Mouse (Mus musculus) neural tube, embryonic 13.5 days (tissue): ENCODE data around the gene Gm10663. TPM values are rescaled to one million over a fixed set of nuclear protein-coding genes. Genes with fewer than 3 reads are reported as not detected.
A peak's percentile ranks its signal among the peaks of the same experiment; 100 is the strongest.

Experiments used
- ATAC-seq: fragments of 200-750 bp; cut with Nextera tagmentation; 2 replicates; pipeline ENCODE4 v1.8.0; 2017; ENCODE audit warnings: low read depth, mild to moderate bottlenecking, moderate TSS enrichment, moderate library complexity
- H3K27ac ChIP-seq: fragments of 300-500 bp; sonication (generic); replicated peaks from 2 replicates; pipeline ENCODE4 v1.5.1; 2015; ENCODE audit warnings: moderate library complexity, mild to moderate bottlenecking, inconsistent platforms
- H3K27me3 ChIP-seq: fragments of 300-500 bp; sonication (generic); 2 replicates; pipeline ENCODE4 v1.6.1; 2015; ENCODE audit warnings: mild to moderate bottlenecking, inconsistent platforms
- H3K36me3 ChIP-seq: fragments of 300-500 bp; sonication (generic); 2 replicates; pipeline ENCODE4 v1.6.1; 2015; ENCODE audit warnings: mild to moderate bottlenecking, inconsistent platforms
- H3K4me1 ChIP-seq: fragments of 300-500 bp; sonication (generic); replicated peaks from 2 replicates; pipeline ENCODE4 v1.6.1; 2015; ENCODE audit warnings: inconsistent platforms
- H3K4me2 ChIP-seq: fragments of 300-500 bp; sonication (generic); 2 replicates; pipeline ENCODE4 v1.6.1; 2015; ENCODE audit warnings: inconsistent platforms, mild to moderate bottlenecking, moderate library complexity
- H3K4me3 ChIP-seq: fragments of 300-500 bp; sonication (generic); 2 replicates; pipeline ENCODE4 v1.5.1; 2015; ENCODE audit warnings: mild to moderate bottlenecking, inconsistent platforms
- H3K9ac ChIP-seq: fragments of 300-500 bp; sonication (generic); 2 replicates; pipeline ENCODE4 v1.6.1; 2015; ENCODE audit warnings: moderate library complexity, mild to moderate bottlenecking, inconsistent platforms
- H3K9me3 ChIP-seq: fragments of 300-500 bp; sonication (generic); 2 replicates; pipeline ENCODE4 v1.6.1; 2016; ENCODE audit warnings: inconsistent platforms
- WGBS: fragments of 180-500 bp; shearing (Covaris S2); methylation state at CpG from one replicate; pipeline ENCODE4 v1.1.7; 2015; 5-methylcytosine and 5-hydroxymethylcytosine counted together
- polyA plus RNA-seq: library from polyadenylated mRNA; unstranded; fragments of >200 nt; fragmentation: Nextera tagmentation; extraction: Ambion mirVana; gene quantifications from 2 replicates; pipeline ENCODE4 v1.2.1, GENCODE M21; 2015

Gene Gm10663
- polyA plus RNA-seq, 1 experiment from 2014 or later, result not detected

GRCm38 (mm10) chr8:65053968-65054367 is 20.9 kb upstream of the Gm10663 start:
- Histone ChIP-seq H3K4me2 (no peak overlapping the region), H3K9me3 (no peaks in the 10 kb centered on the region), H3K4me3 (no peak overlapping the region), H3K4me1 (peaks cover 8% of the 10 kb centered on the region; the same call in 1 of the 2 replicates), H3K27ac (no peak overlapping the region), H3K27me3 (no peaks in the 10 kb centered on the region), H3K36me3 (no peaks in the 10 kb centered on the region), H3K9ac (no peak overlapping the region)
- no peak for ATAC-seq
- 23% methylated on average over 5 of the region's 5 CpGs for WGBS

- WGBS, result 92% methylated on average over 4 of the region's 4 CpGs
- Histone ChIP-seq H3K4me2 (no peak overlapping the region), H3K4me3 (no peak overlapping the region), H3K27ac (no peak overlapping the region), H3K4me1 (peaks cover 8% of the 10 kb centered on the region; the same call in 1 of the 2 replicates), H3K9me3 (no peaks in the 10 kb centered on the region), H3K9ac (no peak overlapping the region), H3K27me3 (no peaks in the 10 kb centered on the region), H3K36me3 (no peaks in the 10 kb centered on the region)
- no peak for ATAC-seq
Observed at GRCm38 (mm10) chr8:65056722-65057121, 18.1 kb upstream of the Gm10663 start.

- Histone ChIP-seq H3K9ac (no peak overlapping the region), H3K4me1 (no peaks in the 10 kb centered on the region), H3K4me2 (no peak overlapping the region), H3K36me3 (no peaks in the 10 kb centered on the region), H3K27ac (no peak overlapping the region), H3K9me3 (no peaks in the 10 kb centered on the region), H3K27me3 (no peaks in the 10 kb centered on the region), H3K4me3 (no peak overlapping the region)
- WGBS, result 64% methylated on average over 4 of the region's 4 CpGs
- ATAC-seq, result no peak
Observed at GRCm38 (mm10) chr8:65062195-65062594, 12.6 kb upstream of the Gm10663 start.

GRCm38 (mm10) chr8:65064071-65064470 is 10.8 kb upstream of the Gm10663 start:
- no peak for ATAC-seq
- Histone ChIP-seq H3K9ac (no peak overlapping the region), H3K27ac (no peak overlapping the region), H3K4me2 (no peak overlapping the region), H3K36me3 (no peaks in the 10 kb centered on the region), H3K27me3 (no peaks in the 10 kb centered on the region), H3K4me1 (no peaks in the 10 kb centered on the region; the same call in 1 of the 2 replicates), H3K4me3 (no peak overlapping the region), H3K9me3 (no peaks in the 10 kb centered on the region)
- WGBS, result 38% methylated on average over 2 of the region's 2 CpGs

GRCm38 (mm10) chr8:65065622-65066021 is 9.2 kb upstream of the Gm10663 start:
- 91% methylated on average over 3 of the region's 3 CpGs for WGBS
- no peaks in the 10 kb centered on the region for H3K9me3 ChIP-seq
- H3K4me3 ChIP-seq, result no peak overlapping the region
- H3K27me3 ChIP-seq, result no peaks in the 10 kb centered on the region
- no peak for ATAC-seq
- H3K4me1 ChIP-seq, result no peaks in the 10 kb centered on the region; the same call in 1 of the 2 replicates
- no peak overlapping the region for H3K4me2 ChIP-seq
- H3K36me3 ChIP-seq, result no peaks in the 10 kb centered on the region
- no peak overlapping the region for H3K27ac ChIP-seq
- H3K9ac ChIP-seq, result no peak overlapping the region

- WGBS, result 91% methylated on average over 4 of the region's 4 CpGs
- H3K4me3 ChIP-seq, result no peak overlapping the region
- no peak overlapping the region for H3K27ac ChIP-seq
- ATAC-seq, result no peak
- no peak overlapping the region for H3K9ac ChIP-seq
- no peaks in the 10 kb centered on the region; the same call in 1 of the 2 replicates for H3K4me1 ChIP-seq
- H3K4me2 ChIP-seq, result no peak overlapping the region
- no peaks in the 10 kb centered on the region for H3K9me3 ChIP-seq
- no peaks in the 10 kb centered on the region for H3K36me3 ChIP-seq
- H3K27me3 ChIP-seq, result no peaks in the 10 kb centered on the region
Observed at GRCm38 (mm10) chr8:65067031-65067430, 7.8 kb upstream of the Gm10663 start.

- H3K4me3 ChIP-seq, result no peak overlapping the region
- H3K4me1 ChIP-seq, result no peaks in the 10 kb centered on the region; the same call in 1 of the 2 replicates
- H3K4me2 ChIP-seq, result peak overlapping the region; percentile 12; the same call in 1 of the 2 replicates
- H3K9ac ChIP-seq, result no peak overlapping the region
- no peaks in the 10 kb centered on the region for H3K27me3 ChIP-seq
- no peaks in the 10 kb centered on the region for H3K36me3 ChIP-seq
- WGBS, result 19% methylated on average over 10 of the region's 10 CpGs
- ATAC-seq, result peak; percentile 56
- H3K27ac ChIP-seq, result no peak overlapping the region
- no peaks in the 10 kb centered on the region for H3K9me3 ChIP-seq
Observed at GRCm38 (mm10) chr8:65067694-65068472, 7.0 kb upstream of the Gm10663 start.

GRCm38 (mm10) chr8:65068473-65068819 is 6.4 kb upstream of the Gm10663 start:
- Histone ChIP-seq H3K9me3 (no peaks in the 10 kb centered on the region), H3K4me1 (no peaks in the 10 kb centered on the region; the same call in 1 of the 2 replicates), H3K9ac (no peak overlapping the region), H3K4me3 (no peak overlapping the region), H3K27me3 (no peaks in the 10 kb centered on the region), H3K4me2 (peak overlapping the region; percentile 12; the same call in 1 of the 2 replicates), H3K27ac (no peak overlapping the region), H3K36me3 (no peaks in the 10 kb centered on the region)
- ATAC-seq, result peak; percentile 63
- 58% methylated on average over 4 of the region's 4 CpGs for WGBS

GRCm38 (mm10) chr8:65070996-65071395 is 3.8 kb upstream of the Gm10663 start:
- no peak overlapping the region for H3K27ac ChIP-seq
- no peak for ATAC-seq
- no peaks in the 10 kb centered on the region; the same call in 1 of the 2 replicates for H3K4me1 ChIP-seq
- no peaks in the 10 kb centered on the region for H3K36me3 ChIP-seq
- no peaks in the 10 kb centered on the region for H3K27me3 ChIP-seq
- no peak overlapping the region for H3K4me3 ChIP-seq
- no peaks in the 10 kb centered on the region for H3K9me3 ChIP-seq
- no peak overlapping the region for H3K4me2 ChIP-seq
- 54% methylated on average over 4 of the region's 4 CpGs for WGBS
- no peak overlapping the region for H3K9ac ChIP-seq

- WGBS, result 82% methylated on average over 9 of the region's 9 CpGs
- Histone ChIP-seq H3K36me3 (no peaks in the 10 kb centered on the region), H3K4me3 (no peak overlapping the region), H3K9me3 (no peaks in the 10 kb centered on the region), H3K4me2 (no peak overlapping the region), H3K4me1 (no peaks in the 10 kb centered on the region), H3K27ac (no peak overlapping the region), H3K9ac (no peak overlapping the region), H3K27me3 (no peaks in the 10 kb centered on the region)
- ATAC-seq, result no peak
Observed at GRCm38 (mm10) chr8:65080731-65081130, 5.9 kb downstream of the Gm10663 start.

- Histone ChIP-seq H3K9ac (no peak overlapping the region), H3K36me3 (no peaks in the 10 kb centered on the region), H3K4me2 (no peak overlapping the region), H3K27ac (no peak overlapping the region), H3K4me3 (no peak overlapping the region), H3K27me3 (no peaks in the 10 kb centered on the region), H3K9me3 (no peaks in the 10 kb centered on the region), H3K4me1 (peaks cover 5% of the 10 kb centered on the region)
- WGBS, result 77% methylated on average over 2 of the region's 2 CpGs
- no peak for ATAC-seq
Observed at GRCm38 (mm10) chr8:65085680-65086079, 10.8 kb downstream of the Gm10663 start.

GRCm38 (mm10) chr8:65087711-65088110 is 12.9 kb downstream of the Gm10663 start:
- 77% methylated on average over 8 of the region's 8 CpGs for WGBS
- no peak for ATAC-seq
- H3K9me3 ChIP-seq, result no peaks in the 10 kb centered on the region

GRCm38 (mm10) chr8:65088120-65088519 is 13.3 kb downstream of the Gm10663 start:
- H3K9me3 ChIP-seq, result no peaks in the 10 kb centered on the region
- no peak overlapping the region for H3K4me3 ChIP-seq
- peaks cover 5% of the 10 kb centered on the region for H3K4me1 ChIP-seq
- no peak for ATAC-seq
- no peak overlapping the region for H3K9ac ChIP-seq
- H3K27ac ChIP-seq, result no peak overlapping the region
- H3K4me2 ChIP-seq, result no peak overlapping the region
- H3K36me3 ChIP-seq, result no peaks in the 10 kb centered on the region
- no peaks in the 10 kb centered on the region for H3K27me3 ChIP-seq
- 89% methylated on average over 12 of the region's 12 CpGs for WGBS

More at GRCm38 (mm10) chr8:65087711-65088110, 12.9 kb downstream of the Gm10663 start:
- Histone ChIP-seq H3K4me1 (peaks cover 5% of the 10 kb centered on the region), H3K27me3 (no peaks in the 10 kb centered on the region), H3K36me3 (no peaks in the 10 kb centered on the region), H3K9ac (no peak overlapping the region), H3K4me3 (no peak overlapping the region), H3K4me2 (no peak overlapping the region), H3K27ac (no peak overlapping the region)
